Mouse (Mus musculus) thymus, postnatal 25 days (tissue): Measurements from ENCODE around the gene Zfp607a.
"Not testable (repeated sequence)": the region's sequence is repeated elsewhere in the genome, so short reads cannot be mapped to it uniquely, and the experiment has no call there.

ENCODE experiments used
- DNase-seq: peaks from one replicate; pipeline ENCODE4 v3.0.0; 2022

Gene Zfp607a

GRCm38 (mm10) chr7:27857227-27857626 is at the start of gene Zfp607a:
Gene Zfp607a (plus strand): TSS chr7:27857527.
- no peak for DNase-seq

GRCm38 (mm10) chr7:27818526-27819110 is 38.7 kb upstream of the Zfp607a start:
- DNase-seq, result no peak

DNA sequence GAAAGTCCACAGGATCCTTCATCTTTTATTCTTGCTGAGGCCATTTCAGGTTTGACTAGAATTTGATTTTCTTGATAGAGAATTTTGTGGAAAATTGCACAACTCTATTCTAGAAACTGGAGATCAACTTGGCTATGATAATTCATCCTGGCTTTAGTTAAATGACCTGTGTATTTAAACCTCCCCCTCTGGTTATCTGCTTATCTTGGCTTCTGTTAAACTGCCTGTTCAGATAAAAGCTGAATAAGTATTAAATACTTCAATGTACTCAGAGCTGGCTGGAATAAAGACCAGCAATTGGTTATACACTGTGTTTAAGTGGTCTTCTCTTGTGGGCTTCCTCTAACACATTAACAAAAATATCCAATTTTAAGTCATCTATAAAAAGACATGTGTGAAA is 34.7 kb upstream of the Zfp607a start:
- no peak for DNase-seq

DNA sequence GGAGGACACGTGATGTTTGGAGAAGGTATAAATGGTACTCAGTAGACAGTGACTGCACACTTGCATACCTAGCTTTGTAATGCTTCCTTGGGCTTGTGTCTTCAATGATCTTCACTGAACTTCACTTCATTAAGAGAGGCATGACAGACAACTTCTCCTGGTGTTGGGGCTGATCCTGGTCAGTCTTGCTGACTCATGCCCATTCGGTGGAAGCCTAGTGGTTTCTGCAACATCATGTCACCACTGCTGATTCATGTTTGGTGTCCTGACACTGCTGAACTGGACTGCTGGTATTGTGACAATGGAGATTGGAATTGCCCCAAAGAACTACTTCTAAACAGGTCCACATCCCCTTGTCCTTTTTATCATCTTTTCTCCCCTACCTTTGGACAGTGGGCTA is 23.2 kb upstream of the Zfp607a start:
- DNase-seq, result no peak

DNA sequence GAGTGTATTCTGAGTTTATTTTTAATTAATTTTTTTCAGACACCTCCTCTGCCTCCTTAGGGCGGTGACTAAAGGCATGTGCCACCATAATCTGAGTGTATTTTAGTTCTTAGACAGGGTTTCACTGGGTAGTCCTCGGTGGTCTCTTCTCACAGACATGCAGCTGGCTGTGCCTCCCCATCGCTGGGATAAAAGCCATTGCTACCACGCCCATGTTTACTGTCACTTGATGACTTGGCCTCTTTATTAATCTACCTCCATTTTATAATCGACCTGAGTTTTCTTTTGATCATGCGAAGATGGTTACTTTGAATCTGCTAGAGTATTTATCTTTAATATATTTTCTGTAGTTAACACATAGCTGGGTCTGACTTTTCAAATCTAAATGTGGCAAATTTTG is 19.4 kb upstream of the Zfp607a start:
- no peak for DNase-seq

DNA sequence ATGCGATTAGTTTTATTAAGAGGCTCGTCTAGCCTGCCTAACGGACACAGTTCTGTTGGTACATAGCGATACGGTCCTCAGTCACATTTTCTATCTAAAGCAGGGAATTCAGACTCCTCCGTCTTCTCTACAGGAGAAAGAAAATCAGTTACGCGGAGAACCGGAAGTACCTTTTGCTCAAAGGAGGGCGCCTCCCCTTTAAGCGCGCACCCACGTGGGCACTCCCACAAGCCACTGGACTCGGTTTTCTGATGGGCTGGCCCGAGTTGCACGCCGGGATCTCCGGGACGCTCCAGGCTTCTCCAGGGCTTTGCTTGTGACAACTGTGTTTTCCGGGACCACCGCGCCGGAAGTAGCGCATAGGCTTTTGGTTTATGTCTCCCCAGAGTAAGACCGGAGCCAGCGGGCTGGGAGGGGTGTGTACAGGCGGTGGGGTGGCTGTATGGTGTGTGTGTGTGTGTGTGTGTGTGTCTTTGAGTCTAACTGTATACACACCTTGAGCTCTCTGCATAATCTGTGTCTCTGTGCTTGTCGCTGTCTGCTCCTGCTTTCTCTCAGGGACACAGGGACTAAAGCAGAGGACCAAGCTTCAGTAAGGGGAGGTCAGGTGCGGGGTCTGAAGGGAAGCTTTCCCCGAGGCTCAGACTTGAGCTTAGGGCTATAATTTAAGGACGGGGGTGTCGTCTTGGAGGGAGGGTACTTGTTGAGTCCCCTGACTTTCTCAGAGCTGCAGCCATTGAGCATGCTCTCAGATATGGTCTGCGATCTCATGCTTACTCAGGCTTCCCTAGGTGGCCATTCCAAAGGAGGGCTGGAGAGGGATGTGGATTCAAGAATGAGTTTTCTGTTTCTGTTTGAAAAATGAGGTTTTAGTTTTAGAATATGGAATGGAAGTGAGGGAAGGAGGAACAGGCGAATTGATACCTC is 18.7 kb upstream of the Zfp607a start, which contains the start of gene Zfp59:
Gene Zfp59, plus strand, starts transcription at position 285 of the 927 bp plus-strand sequence.
- peak; percentile 83 for DNase-seq

DNA sequence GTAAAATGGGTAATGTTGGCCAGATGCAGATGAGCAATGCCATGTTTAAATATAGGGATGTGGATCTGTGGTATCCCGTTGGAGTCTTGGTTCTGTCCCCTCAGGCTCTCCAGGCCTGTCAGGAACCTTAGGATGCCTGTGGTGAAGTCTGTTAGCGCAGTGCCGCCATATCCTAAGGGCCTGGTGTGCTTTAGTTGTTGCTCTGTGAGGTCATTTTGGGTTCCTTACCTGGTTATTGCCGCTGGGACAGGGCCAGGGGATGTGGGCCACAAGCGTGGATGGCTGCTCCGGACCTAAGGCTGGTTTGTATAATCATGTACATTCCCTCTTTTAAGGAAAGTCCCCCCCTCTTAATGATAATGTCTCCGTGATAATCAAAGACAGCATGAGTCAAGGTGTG is 17.7 kb upstream of the Zfp607a start:
- DNase-seq, result no peak

- DNase-seq, result no peak
Observed at GRCm38 (mm10) chr7:27840104-27840503, 17.2 kb upstream of the Zfp607a start.

GRCm38 (mm10) chr7:27859301-27860251 is 2.2 kb downstream of the Zfp607a start:
- DNase-seq, result no peak

- DNase-seq, result peak; percentile 80
Observed at GRCm38 (mm10) chr7:27860396-27861235, 3.3 kb downstream of the Zfp607a start.

DNA sequence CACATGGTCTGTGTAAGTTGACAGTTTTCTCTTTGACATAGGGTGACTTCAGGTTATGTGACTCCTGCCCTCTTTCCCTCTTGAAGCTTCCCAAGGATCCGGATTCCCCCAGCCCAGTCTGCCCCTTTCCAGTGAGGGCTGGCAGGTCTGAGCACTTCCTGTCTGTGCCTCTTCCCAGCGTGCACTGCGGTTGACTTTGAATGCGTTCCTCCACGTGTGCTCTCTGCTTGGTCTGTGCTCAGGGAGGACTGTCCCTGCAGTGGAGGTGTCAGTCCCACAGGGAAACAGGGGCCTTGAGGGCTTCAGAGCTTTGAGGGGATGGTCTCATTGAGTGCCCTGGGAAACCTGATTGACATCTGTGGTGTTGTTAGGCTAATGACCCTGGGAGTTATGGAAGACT is 5.3 kb downstream of the Zfp607a start:
- DNase-seq, result peak; percentile 9

DNA sequence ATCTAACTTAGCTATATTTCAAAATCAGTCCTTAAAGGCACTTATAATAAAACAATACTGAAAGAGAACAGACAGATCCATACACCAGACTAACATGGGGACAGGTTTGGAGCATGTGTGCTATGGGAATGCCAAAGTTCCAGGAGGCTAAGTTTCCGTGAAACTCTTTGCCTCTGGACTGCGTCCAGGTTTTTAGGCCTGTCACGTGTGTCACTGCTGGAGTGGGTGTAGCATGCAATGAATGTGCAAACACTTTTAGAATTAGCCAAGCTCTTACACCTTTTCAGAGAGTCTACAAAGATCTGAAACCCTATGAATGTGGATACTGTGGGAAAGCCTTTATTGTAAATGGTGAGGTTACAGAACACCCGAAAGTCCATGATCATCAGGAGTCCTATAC is 24.4 kb downstream of the Zfp607a start:
- no peak for DNase-seq

DNA sequence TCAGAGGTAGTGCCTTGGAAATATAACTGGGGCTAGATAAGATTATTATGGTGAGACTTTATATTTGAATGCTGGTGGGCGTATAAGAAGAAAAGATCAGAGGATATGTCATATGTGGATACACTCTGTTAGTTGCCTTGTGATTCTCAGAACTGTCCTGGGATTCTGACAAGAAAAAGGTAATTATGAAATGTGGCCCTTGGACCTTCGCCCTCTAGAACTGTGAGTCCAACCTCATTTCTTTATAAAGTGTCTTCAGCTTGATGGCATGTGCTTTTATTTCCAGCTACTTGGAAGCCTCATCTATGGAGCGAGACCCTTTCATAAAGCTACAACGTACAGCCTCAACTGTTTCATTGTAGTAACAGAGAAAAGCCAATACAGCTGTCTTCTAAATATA is 43.3 kb downstream of the Zfp607a start:
- no peak for DNase-seq

- DNase-seq, result no peak
Observed at GRCm38 (mm10) chr7:27905061-27905848, 47.9 kb downstream of the Zfp607a start.

DNA sequence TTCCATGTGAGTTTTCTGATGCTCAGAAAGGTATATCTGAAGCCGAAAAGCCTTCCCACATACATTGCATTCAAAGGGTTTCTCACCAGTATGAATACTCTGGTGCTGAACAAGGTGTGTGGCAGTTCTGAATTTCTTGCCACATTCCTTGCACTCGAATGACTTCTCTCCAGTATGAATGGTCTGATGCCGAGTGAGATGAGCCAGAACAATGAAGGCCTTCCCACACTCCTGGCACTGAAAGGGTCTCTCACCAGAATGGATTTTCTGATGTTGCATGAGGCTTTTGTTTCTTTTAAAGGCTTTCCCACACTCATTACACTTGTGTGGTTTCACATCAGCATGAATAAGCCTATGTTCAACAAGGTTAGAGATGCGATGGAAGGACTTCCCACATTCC is 53.6 kb downstream of the Zfp607a start:
- DNase-seq, result not testable (repeated sequence)

GRCm38 (mm10) chr7:27927041-27927440 is 69.7 kb downstream of the Zfp607a start:
- DNase-seq, result not testable (repeated sequence)

DNA sequence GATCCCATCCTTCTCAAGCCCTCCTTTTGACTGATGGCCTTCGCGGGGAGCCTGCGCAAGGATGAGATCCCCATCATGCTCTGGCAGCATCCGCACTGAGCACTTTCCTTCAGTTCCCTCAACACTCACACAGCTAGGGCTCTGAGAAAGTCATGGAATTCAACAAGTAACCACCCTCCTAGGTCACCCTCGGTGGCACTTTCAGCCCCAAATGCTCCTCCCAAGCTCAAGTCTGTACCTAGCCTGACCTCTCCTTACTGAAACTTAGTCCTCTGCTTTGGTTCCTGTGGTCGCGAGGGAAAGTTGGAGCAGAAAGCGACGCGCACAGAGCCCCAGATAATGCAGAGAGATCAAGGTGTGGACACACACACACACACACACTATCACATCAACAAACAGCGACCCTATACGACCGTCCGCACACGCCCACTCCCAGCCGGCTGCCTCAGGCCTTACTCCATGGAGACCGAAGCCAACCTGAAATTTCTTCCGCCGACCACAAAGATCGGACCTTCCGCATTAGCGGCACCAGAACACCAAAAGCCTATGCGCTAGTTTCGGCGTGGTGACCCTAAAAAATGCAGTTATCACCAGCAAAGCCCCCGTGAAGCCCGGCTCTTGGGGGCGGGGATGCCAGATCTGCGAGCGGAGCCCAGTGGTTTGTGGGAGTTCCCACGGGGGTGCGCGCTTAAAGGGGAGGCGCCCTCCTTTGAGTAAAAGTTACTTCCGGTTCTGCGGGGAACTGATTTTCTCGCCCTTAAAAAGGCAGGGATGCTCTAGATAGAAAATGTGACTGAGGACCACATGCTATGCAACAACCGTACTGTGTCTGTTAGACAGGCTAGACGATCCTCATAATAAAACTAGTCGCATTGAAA is 71.7 kb downstream of the Zfp607a start, which contains the start of gene Zfp974:
Gene Zfp974, minus strand, starts transcription at position 643 of the 878 bp plus-strand sequence.
- peak; percentile 65 for DNase-seq
